In genomic region chr5:130067841-130068264, GRCm38 (mm10) we compare ENCODE assay signal across 25 mouse cellular contexts. TPM values are rescaled to one million over a fixed set of nuclear protein-coding genes. Genes with fewer than 3 reads are reported as not detected.
DNase-seq lines count a peak whose midpoint lies in the region; ATAC-seq lines count a peak whose summit lies in the region.
"Had no signal": no experiment of that assay in that cellular context is flagged by ENCODE, and none has a peak within 500 bp of the region (broad histone marks: within the 10 kb centered on the region; RNA-seq: fewer than 3 reads in every experiment).

No protein-coding gene starts in this region.

- H3K27ac ChIP-seq in liver, embryonic 13.5 days = peak overlapping the region; percentile 67; the same call in 1 of the 2 replicates
- H3K27ac ChIP-seq: forebrain, embryonic 13.5 days; heart, embryonic 13.5 days; hindbrain, postnatal 0 days; lung, embryonic 15.5 days; neural tube, embryonic 13.5 days had no signal

- no peaks in the 10 kb centered on the region for H3K27me3 ChIP-seq in liver, embryonic 13.5 days
- H3K27me3 ChIP-seq: forebrain, embryonic 13.5 days; lung, embryonic 15.5 days; neural tube, embryonic 13.5 days had no signal

- H3K4me3 ChIP-seq in liver, embryonic 13.5 days (replicated peaks) = no peak overlapping the region
- H3K4me3 ChIP-seq: forebrain, embryonic 13.5 days; heart, embryonic 13.5 days; lung, embryonic 15.5 days; myocyte; neural tube, embryonic 13.5 days had no signal

- DNase-seq in kidney, postnatal 10 days = peak; percentile 41
- DNase-seq in kidney, adult 9 months = no peak
- peak; percentile 77 for DNase-seq in MN1 (ENCODE audit: low spot score)
- peak; percentile 56 for DNase-seq in liver, embryonic 13.5 days
- no peak for DNase-seq in heart, adult 9 months (ENCODE audit: low spot score in 2 of 2)
- DNase-seq in gastrocnemius, adult 18-20 months (ENCODE audit: low spot score) = no peak
- DNase-seq: adrenal gland, postnatal 14 days; cerebellum, adult 8-10 months; gastrocnemius, postnatal 14 days; heart, adult 18-20 months; heart, postnatal 14 days; layer of hippocampus, adult 9-11 months; lung, postnatal 36 days; right cerebral cortex, adult 18-20 months; right cerebral cortex, postnatal 4 days had no signal

- H3K36me3 ChIP-seq in liver, embryonic 13.5 days = no peaks in the 10 kb centered on the region
- H3K36me3 ChIP-seq: heart, embryonic 13.5 days; lung, embryonic 15.5 days had no signal

- H3K9me3 ChIP-seq in liver, embryonic 13.5 days (replicated peaks) = no peaks in the 10 kb centered on the region
- H3K9me3 ChIP-seq: lung, embryonic 15.5 days had no signal

- no peak overlapping the region for H3K9ac ChIP-seq in liver, embryonic 13.5 days
- H3K9ac ChIP-seq: forebrain, embryonic 13.5 days; heart, embryonic 13.5 days; lung, embryonic 15.5 days; neural tube, embryonic 13.5 days had no signal

- ATAC-seq in liver, embryonic 13.5 days (ENCODE audit: low read depth) = peak; percentile 84
- peak; percentile 62 for ATAC-seq in megakaryocyte-erythroid progenitor cell, adult 5-6 weeks (replicated peaks; ENCODE audit: low FRiP score, low TSS enrichment, poor library complexity, severe bottlenecking)
- ATAC-seq: activated CD4-positive, CD25-positive, alpha-beta regulatory T cell, adult 4 months; forebrain, embryonic 13.5 days; hindbrain, postnatal 0 days; intestine, embryonic 16.5 days; midbrain, embryonic 16.5 days had no signal

- peak overlapping the region; percentile 6 for H3K4me2 ChIP-seq in liver, embryonic 13.5 days
- H3K4me2 ChIP-seq: forebrain, embryonic 13.5 days; heart, embryonic 13.5 days; lung, embryonic 15.5 days; neural tube, embryonic 13.5 days had no signal

- 25% methylated on average over 3 of the region's 3 CpGs for WGBS in liver, embryonic 13.5 days (ENCODE audit: insufficient replicate concordance)

- peaks cover 19% of the 10 kb centered on the region for H3K4me1 ChIP-seq in liver, embryonic 13.5 days (replicated peaks)
- H3K4me1 ChIP-seq: forebrain, embryonic 13.5 days; heart, embryonic 13.5 days; lung, embryonic 15.5 days; neural tube, embryonic 13.5 days had no signal

RNA-seq across cellular contexts. Expression of gene Tpst1, which starts 5.3 kb away (rescaled TPM):
- 27.2 and 33.5 TPM in 2 replicates for polyA plus RNA-seq in liver, embryonic 13.5 days (2015; fragmentation: Nextera tagmentation; extraction: Ambion mirVana)
- 12.1 and 17.6 TPM in 2 replicates for total RNA-seq in megakaryocyte-erythroid progenitor cell, adult 5-6 weeks (2014; fragmentation: Nextera tagmentation)
- 4.8 and 7.9 TPM in 2 replicates for total RNA-seq in megakaryocyte-erythroid progenitor cell, adult 5-6 weeks (2017)
- 1 to 10 TPM; 3.3 to 4.1 TPM for total RNA-seq in gastrocnemius, adult 18-20 months (2021)

RNA-seq across cellular contexts. Expression of gene Crcp, which starts 38.8 kb away (rescaled TPM):
- 31.6 and 34.4 TPM in 2 replicates for polyA plus RNA-seq in liver, embryonic 13.5 days (2015; fragmentation: Nextera tagmentation; extraction: Ambion mirVana)
- total RNA-seq in megakaryocyte-erythroid progenitor cell, adult 5-6 weeks (2014; fragmentation: Nextera tagmentation) = 33.3 and 58.9 TPM in 2 replicates
- 43.5 and 120 TPM in 2 replicates for total RNA-seq in megakaryocyte-erythroid progenitor cell, adult 5-6 weeks (2017)
- total RNA-seq in gastrocnemius, adult 18-20 months (2021) = 10 to 100 TPM; 19.3 to 20.3 TPM

RNA-seq across cellular contexts. Expression of gene Asl, which starts 38.8 kb away (rescaled TPM):
- polyA plus RNA-seq in liver, embryonic 13.5 days (2015; fragmentation: Nextera tagmentation; extraction: Ambion mirVana) = 37.8 and 45.2 TPM in 2 replicates
- 13.7 and 19.9 TPM in 2 replicates for total RNA-seq in megakaryocyte-erythroid progenitor cell, adult 5-6 weeks (2014; fragmentation: Nextera tagmentation)
- 14.0 and 18.3 TPM in 2 replicates for total RNA-seq in megakaryocyte-erythroid progenitor cell, adult 5-6 weeks (2017)
- 10 to 100 TPM in 1 of 2 experiments, 1 to 10 TPM in 1; 8.8 to 12.4 TPM for total RNA-seq in gastrocnemius, adult 18-20 months (2021)

Comparison
In these comparisons a context has a peak if more than half of its experiments do, and no peak if none do; other contexts are left out.
1. DNase-seq: peak in kidney, postnatal 10 days (single experiment), MN1 (single experiment) and liver, embryonic 13.5 days (single experiment); none in kidney, adult 9 months (single experiment), heart, adult 9 months (0 of 2) and gastrocnemius, adult 18-20 months (single experiment).